Mouse (Mus musculus) hindbrain, embryonic 10.5 days (tissue): Measurements from ENCODE around the gene Acan. TPM values are rescaled to one million over a fixed set of nuclear protein-coding genes. Genes with fewer than 3 reads are reported as not detected.

Source experiments
- DNase-seq: peaks from one replicate; pipeline ENCODE4 v3.0.0-alpha.2; 2017; ENCODE audit warnings: low spot score
- H3K27ac ChIP-seq: fragments of 300-500 bp; sonication (generic); 2 replicates; pipeline ENCODE4 v1.5.1; 2016; ENCODE audit warnings: mild to moderate bottlenecking, moderate library complexity
- H3K27me3 ChIP-seq: fragments of 300-500 bp; sonication (generic); 2 replicates; pipeline ENCODE4 v1.6.1; 2016; ENCODE audit warnings: mild to moderate bottlenecking; ENCODE audit not compliant: poor library complexity, insufficient read depth, severe bottlenecking
- H3K36me3 ChIP-seq: fragments of 300-500 bp; sonication (generic); 2 replicates; pipeline ENCODE4 v1.6.1; 2016; ENCODE audit warnings: mild to moderate bottlenecking, moderate library complexity
- H3K4me1 ChIP-seq: fragments of 300-500 bp; sonication (generic); replicated peaks from 2 replicates; pipeline ENCODE4 v1.6.1; 2016; ENCODE audit warnings: mild to moderate bottlenecking
- H3K4me3 ChIP-seq: fragments of 300-500 bp; sonication (generic); 2 replicates; pipeline ENCODE4 v1.5.1; 2016; ENCODE audit warnings: mild to moderate bottlenecking, moderate library complexity
- H3K9me3 ChIP-seq: fragments of 300-500 bp; sonication (generic); 2 replicates; pipeline ENCODE4 v1.6.1; 2016; ENCODE audit warnings: mild to moderate bottlenecking, moderate library complexity
- WGBS: fragments of 180-500 bp; shearing (Covaris S2); methylation state at CpG from one replicate; pipeline ENCODE4 v1.1.7; 2016; 5-methylcytosine and 5-hydroxymethylcytosine counted together
- polyA plus RNA-seq: library from polyadenylated mRNA; unstranded; fragments of >200 nt; fragmentation: Nextera tagmentation; extraction: Ambion mirVana; gene quantifications from 2 replicates; pipeline ENCODE4 v1.2.1, GENCODE M21; 2016

The Acan gene
- polyA plus RNA-seq, 1 experiment from 2014 or later: 0.10 TPM

DNA sequence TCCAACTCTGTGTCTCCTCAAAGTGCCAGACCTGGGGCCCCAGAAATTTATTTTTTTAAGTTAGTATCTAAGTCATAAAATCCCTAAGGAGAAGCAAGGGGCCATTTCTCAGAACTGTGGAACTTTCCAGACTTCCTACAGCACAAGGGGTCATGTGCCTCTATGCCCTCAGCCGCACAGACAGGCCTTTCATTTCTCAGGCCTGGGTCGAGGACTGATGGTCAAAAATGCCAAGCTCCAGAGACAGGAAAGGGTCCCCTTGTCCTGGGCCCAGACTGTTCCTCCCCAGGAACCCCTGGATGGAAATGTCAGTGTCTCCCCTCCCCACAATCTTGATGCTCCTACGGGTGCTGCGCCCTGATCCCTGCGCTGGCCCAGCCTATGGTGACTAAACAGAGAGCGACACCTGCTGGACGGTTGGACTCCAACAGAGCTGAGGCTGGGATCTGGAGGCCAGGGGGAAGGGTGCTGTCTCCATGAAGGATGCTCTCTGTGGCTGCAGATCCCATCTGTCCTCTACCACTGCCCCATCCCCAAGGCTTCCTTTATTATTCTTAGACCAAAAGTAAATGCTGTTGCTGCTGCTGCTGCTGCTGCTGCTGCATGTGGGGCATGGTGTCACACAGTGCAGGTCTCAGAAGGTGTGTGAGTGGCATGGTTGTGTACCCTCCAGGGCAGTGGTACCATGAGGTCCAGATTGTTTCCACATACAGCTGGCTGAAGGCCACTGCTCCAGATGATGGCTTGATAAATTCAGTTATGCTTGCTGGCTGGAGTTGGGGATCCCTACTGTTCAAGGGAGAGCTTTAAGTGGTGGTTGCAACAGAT lies 27.5 kb downstream of the Acan start:
- peak; percentile 71 for DNase-seq
- Histone ChIP-seq H3K4me1 (0 out of 2 replicates have a peak, but pooled peaks cover 4% of the 10 kb centered on the region), H3K27me3 (peaks cover 9% of the 10 kb centered on the region; the same call in 1 of the 2 replicates), H3K4me3 (no peak overlapping the region), H3K36me3 (no peaks in the 10 kb centered on the region), H3K27ac (no peak overlapping the region), H3K9me3 (no peaks in the 10 kb centered on the region)
- 20% methylated on average over 7 of the region's 7 CpGs for WGBS

DNA sequence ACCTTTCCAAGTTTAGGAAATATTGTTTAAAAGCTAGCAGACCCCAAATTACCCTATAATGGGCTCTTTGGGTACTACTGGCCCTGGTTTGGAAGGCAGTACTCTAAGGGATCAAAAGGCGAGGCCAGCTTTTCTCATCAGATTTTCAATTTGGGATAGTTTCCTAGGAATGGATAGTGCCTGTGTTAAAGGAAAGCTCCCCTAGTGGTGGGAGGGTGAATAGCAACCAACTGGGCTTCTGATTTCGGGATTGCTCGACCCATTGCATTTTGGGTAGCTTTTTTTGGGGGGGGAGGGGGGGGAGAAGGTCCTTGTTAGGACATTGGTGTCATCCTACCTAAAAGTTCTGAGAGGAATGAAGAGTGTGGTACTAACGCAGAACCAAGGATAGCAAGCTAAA lies 35.8 kb downstream of the Acan start:
- Histone ChIP-seq H3K9me3 (no peaks in the 10 kb centered on the region), H3K4me1 (no peaks in the 10 kb centered on the region), H3K36me3 (no peaks in the 10 kb centered on the region), H3K27ac (no peak overlapping the region), H3K4me3 (no peak overlapping the region), H3K27me3 (peaks cover 7% of the 10 kb centered on the region; the same call in 1 of the 2 replicates)
- DNase-seq: no peak
- WGBS: 70% methylated on average over 4 of the region's 4 CpGs

DNA sequence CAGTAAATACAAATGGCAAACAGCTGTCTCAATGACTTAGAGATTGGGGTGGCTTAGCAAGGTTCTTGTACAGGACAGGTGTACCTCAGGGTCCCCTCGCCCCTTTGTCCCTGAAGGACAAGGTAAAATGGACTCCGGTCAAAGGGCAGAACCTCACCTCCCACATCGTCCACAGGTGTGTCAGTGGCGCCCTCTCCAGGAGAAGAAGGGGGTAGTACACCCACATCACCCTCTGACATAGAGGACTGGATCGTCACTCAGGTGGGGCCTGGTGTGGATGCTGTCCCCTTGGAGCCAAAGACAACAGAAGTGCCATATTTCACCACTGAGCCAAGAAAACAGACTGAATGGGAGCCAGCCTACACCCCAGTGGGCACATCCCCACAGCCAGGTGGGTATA lies 43.2 kb downstream of the Acan start:
- WGBS: 74% methylated on average over 5 of the region's 5 CpGs
- H3K27ac ChIP-seq: no peak overlapping the region

DNA sequence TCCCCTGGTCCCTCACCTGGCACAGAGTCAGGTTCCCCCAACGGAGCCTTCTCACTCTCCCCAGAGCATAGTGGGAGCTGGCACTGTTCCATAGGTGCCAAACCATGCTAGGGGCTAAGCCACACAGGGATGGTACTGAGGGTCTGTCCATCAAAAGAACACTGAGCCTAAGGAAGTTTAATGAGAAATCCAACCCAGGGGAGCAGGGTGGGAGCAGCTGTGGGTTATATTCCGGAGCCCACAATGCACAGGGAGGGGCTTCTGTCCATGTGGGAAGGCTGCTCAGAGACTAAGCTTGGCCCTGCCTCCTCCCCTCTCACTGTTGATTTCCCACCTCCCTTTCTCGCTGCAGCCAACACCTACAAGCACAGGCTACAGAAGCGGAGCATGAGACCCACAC lies 60.6 kb downstream of the Acan start:
- WGBS: 50% methylated on average over 4 of the region's 4 CpGs
- Histone ChIP-seq H3K4me3 (no peak overlapping the region), H3K9me3 (no peaks in the 10 kb centered on the region), H3K27me3 (peaks cover 3% of the 10 kb centered on the region; the same call in 1 of the 2 replicates), H3K27ac (peak overlapping the region; percentile 9; the same call in 1 of the 2 replicates), H3K36me3 (no peaks in the 10 kb centered on the region), H3K4me1 (peaks cover 14% of the 10 kb centered on the region)
- DNase-seq: no peak

More for the DNA sequence above, 43.2 kb downstream of the Acan start:
- no peak for DNase-seq
- no peaks in the 10 kb centered on the region for H3K9me3 ChIP-seq
- H3K4me3 ChIP-seq: no peak overlapping the region
- no peaks in the 10 kb centered on the region for H3K27me3 ChIP-seq
- no peaks in the 10 kb centered on the region for H3K36me3 ChIP-seq
- no peaks in the 10 kb centered on the region for H3K4me1 ChIP-seq

DNA sequence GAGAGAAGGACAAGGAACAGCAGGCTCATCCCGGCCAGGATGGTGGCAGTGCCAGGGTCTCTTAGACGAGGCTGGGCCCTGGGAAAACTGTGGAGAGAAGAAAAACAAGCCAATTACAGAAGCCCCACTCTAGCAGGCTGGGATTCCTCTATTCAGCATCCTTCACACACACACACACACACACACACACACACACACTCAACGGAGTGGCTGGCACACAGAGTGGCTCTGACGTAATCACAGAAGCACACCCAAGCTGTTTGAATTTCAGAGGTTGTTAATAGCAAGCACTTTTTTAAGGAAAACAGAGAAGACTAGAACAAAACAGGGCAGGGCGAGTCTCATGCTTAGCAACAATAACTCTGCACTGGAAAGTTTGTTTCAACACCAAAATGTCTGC lies 70.2 kb downstream of the Acan start:
- no peaks in the 10 kb centered on the region for H3K9me3 ChIP-seq
- WGBS: 93% methylated on average over 5 of the region's 5 CpGs
- H3K4me1 ChIP-seq: peaks cover 17% of the 10 kb centered on the region
- H3K4me3 ChIP-seq: no peak overlapping the region
- H3K27me3 ChIP-seq: peaks cover 2% of the 10 kb centered on the region; the same call in 1 of the 2 replicates
- DNase-seq: no peak
- H3K36me3 ChIP-seq: no peaks in the 10 kb centered on the region
- H3K27ac ChIP-seq: no peak overlapping the region

GRCm38 (mm10) chr7:79129883-79130282 lies 76.6 kb downstream of the Acan start:
- WGBS: 10% methylated on average over 8 of the region's 8 CpGs
- Histone ChIP-seq H3K4me1 (peaks cover 67% of the 10 kb centered on the region), H3K9me3 (no peaks in the 10 kb centered on the region), H3K27me3 (peaks cover 39% of the 10 kb centered on the region), H3K36me3 (peaks cover 16% of the 10 kb centered on the region), H3K27ac (no peak overlapping the region), H3K4me3 (peak overlapping the region; percentile 42)
- peak; percentile 30 for DNase-seq

DNA sequence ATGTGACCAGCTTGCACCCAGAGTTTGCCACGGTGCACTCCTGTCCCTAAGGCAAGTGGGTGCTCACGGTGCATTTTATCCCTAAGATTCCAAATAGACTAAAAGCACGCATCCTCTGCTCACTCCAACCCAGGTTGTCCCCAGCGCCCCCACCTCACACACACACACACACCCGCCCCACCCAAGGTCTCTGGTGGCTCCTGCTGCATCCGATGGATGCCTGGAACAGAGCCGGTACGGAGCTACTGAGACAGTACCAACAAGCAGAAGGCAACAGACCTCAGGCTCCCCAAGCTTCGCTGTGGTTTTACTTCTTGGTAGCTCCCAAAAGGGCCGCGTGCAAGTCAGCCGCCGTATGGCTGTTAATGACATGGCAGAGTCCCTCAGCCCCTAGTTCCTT lies 77.1 kb downstream of the Acan start:
- WGBS: 12% methylated on average over 13 of the region's 13 CpGs
- Histone ChIP-seq H3K9me3 (no peaks in the 10 kb centered on the region), H3K27me3 (peaks cover 39% of the 10 kb centered on the region), H3K36me3 (peaks cover 21% of the 10 kb centered on the region), H3K4me3 (peak overlapping the region; percentile 42), H3K27ac (peak overlapping the region; percentile 71), H3K4me1 (peaks cover 64% of the 10 kb centered on the region)
- DNase-seq: no peak

GRCm38 (mm10) chr7:79130843-79131444 lies 77.7 kb downstream of the Acan start, which contains the start of gene Hapln3:
Hapln3 (minus strand) TSS chr7:79131018.
- 3% methylated on average over 19 of the region's 19 CpGs for WGBS
- Histone ChIP-seq H3K27me3 (peaks cover 39% of the 10 kb centered on the region), H3K36me3 (peaks cover 27% of the 10 kb centered on the region), H3K27ac (peak within 1 kb of the TSS; percentile 71), H3K9me3 (no peaks in the 10 kb centered on the region), H3K4me1 (peaks cover 59% of the 10 kb centered on the region), H3K4me3 (peak within 1 kb of the TSS; percentile 42)
- DNase-seq: peak; percentile 47

DNA sequence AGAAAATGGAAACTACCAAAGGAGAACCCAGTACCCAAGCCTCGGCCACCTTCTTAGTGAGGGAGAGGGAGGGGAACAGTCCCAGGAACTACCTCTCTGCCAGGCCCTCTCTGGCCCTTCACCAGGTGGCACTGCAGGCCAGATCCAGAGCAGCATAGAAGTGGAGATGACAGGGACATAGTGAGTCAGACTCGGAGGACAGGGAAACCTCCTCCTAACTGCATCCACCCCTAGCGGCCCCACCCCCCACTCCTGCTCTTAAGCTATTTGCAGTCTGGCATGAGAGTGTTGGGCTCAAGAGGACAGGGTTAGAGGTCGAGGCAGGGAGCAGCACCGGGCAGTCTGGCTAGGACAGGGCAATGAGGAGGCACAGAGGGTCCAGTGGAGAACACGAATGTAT lies 80.1 kb downstream of the Acan start:
- Histone ChIP-seq H3K36me3 (peaks cover 45% of the 10 kb centered on the region), H3K27ac (0 out of 2 replicates have a peak overlapping the region, but pooled peaks have one; percentile 45), H3K9me3 (no peaks in the 10 kb centered on the region), H3K4me3 (no peak overlapping the region), H3K27me3 (peaks cover 37% of the 10 kb centered on the region), H3K4me1 (peaks cover 51% of the 10 kb centered on the region)
- 22% methylated on average over 6 of the region's 6 CpGs for WGBS
- no peak for DNase-seq

GRCm38 (mm10) chr7:79139328-79139824 lies 86.1 kb downstream of the Acan start:
- H3K27ac ChIP-seq: no peak overlapping the region
- H3K36me3 ChIP-seq: peaks cover 65% of the 10 kb centered on the region
- no peak overlapping the region for H3K4me3 ChIP-seq
- H3K9me3 ChIP-seq: no peaks in the 10 kb centered on the region
- no peak for DNase-seq
- no peaks in the 10 kb centered on the region for H3K27me3 ChIP-seq
- H3K4me1 ChIP-seq: peaks cover 5% of the 10 kb centered on the region; the same call in 1 of the 2 replicates
- 57% methylated on average over 6 of the region's 6 CpGs for WGBS

DNA sequence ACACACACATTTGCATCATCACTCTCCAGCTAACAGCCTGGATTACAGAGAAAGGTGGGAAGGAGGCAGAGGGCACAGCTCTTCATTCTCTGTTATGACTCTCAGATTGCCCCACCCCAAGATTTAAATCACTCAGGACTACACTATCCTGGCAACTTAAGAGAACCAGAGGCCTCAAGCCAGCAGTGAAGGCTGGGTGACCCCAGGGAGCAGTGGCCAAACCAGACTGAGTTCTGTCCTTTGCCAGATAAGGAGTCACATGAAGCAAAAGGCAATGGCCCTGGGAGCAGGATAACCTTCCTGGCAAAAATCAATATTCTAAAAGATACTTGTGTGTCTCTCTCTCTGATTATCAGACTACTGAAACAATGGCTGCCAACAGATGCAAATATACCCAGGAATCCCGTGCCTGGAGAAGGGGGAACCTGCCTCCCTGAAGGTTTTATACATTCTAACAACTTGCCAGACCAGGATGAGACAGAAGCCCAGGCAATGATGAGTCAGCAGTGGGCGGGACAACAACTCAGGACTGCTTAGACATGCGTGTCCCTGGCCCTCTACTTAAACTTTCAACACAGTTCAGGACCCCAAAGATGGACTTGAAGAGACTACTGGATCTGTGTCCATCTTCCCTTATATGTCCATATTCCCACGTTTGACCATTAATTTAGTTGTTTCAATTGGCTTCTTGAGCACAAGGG lies 86.8 kb downstream of the Acan start:
- no peak overlapping the region for H3K4me3 ChIP-seq
- WGBS: 54% methylated on average over 4 of the region's 4 CpGs
- H3K27me3 ChIP-seq: no peaks in the 10 kb centered on the region
- peaks cover 65% of the 10 kb centered on the region for H3K36me3 ChIP-seq
- H3K9me3 ChIP-seq: no peaks in the 10 kb centered on the region
- no peak overlapping the region for H3K27ac ChIP-seq
- no peak for DNase-seq
- H3K4me1 ChIP-seq: 0 out of 2 replicates have a peak, but pooled peaks cover 4% of the 10 kb centered on the region

DNA sequence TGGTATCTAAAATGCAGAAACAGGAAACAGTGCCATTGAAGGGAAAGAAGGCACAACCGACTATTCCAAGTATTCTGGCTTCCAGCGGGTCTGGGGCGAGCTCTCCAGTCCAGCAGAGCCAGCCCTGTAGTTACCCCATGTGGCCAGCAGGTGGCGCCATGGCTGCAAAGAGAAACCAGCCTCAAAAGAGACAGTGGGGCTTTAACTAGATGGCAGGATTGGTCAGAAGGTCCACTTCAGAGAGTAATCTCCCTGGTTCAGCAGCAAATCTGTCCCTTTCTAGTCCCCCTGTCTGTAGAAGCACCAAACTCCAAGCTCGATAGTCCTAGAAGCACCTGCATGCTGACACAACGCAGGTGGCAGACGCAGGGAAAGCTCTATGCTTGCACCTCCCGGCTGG lies 87.6 kb downstream of the Acan start:
- 40% methylated on average over 8 of the region's 8 CpGs for whole genome bisulfite sequencing
- Histone ChIP-seq H3K4me3 (no peak overlapping the region), H3K27me3 (no peaks in the 10 kb centered on the region), H3K27ac (no peak overlapping the region), H3K36me3 (peaks cover 61% of the 10 kb centered on the region), H3K4me1 (0 out of 2 replicates have a peak, but pooled peaks cover 4% of the 10 kb centered on the region), H3K9me3 (no peaks in the 10 kb centered on the region)
- peak; percentile 85 for DNase-seq
